Mouse (Mus musculus) forebrain, embryonic 12.5 days (tissue): ENCODE data around the gene Irf2. TPM values are rescaled to one million over a fixed set of nuclear protein-coding genes. Genes with fewer than 3 reads are reported as not detected.

Experiments used
- ATAC-seq: fragments of 200-750 bp; cut with Nextera tagmentation; 2 replicates; pipeline ENCODE4 v1.8.0; 2017; ENCODE audit warnings: moderate TSS enrichment; ENCODE audit not compliant: low FRiP score
- H3K27ac ChIP-seq: fragments of 300-500 bp; sonication (generic); 2 replicates; pipeline ENCODE4 v1.5.1; 2016; ENCODE audit warnings: mild to moderate bottlenecking
- H3K27me3 ChIP-seq: fragments of 300-500 bp; sonication (generic); 2 replicates; pipeline ENCODE4 v1.6.1; 2016; ENCODE audit warnings: mild to moderate bottlenecking
- H3K36me3 ChIP-seq: fragments of 300-500 bp; sonication (generic); replicated peaks from 2 replicates; pipeline ENCODE4 v1.6.1; 2016; ENCODE audit warnings: mild to moderate bottlenecking
- H3K4me1 ChIP-seq: fragments of 300-500 bp; sonication (generic); 2 replicates; pipeline ENCODE4 v1.6.1; 2016
- H3K4me2 ChIP-seq: fragments of 300-500 bp; sonication (generic); 2 replicates; pipeline ENCODE4 v1.6.1; 2016; ENCODE audit warnings: mild to moderate bottlenecking, moderate library complexity
- H3K4me3 ChIP-seq: fragments of 300-500 bp; sonication (generic); replicated peaks from 2 replicates; pipeline ENCODE4 v1.5.1; 2016; ENCODE audit warnings: mild to moderate bottlenecking
- H3K9ac ChIP-seq: fragments of 300-500 bp; sonication (generic); 2 replicates; pipeline ENCODE4 v1.6.1; 2016; ENCODE audit warnings: mild to moderate bottlenecking
- H3K9me3 ChIP-seq: fragments of 300-500 bp; sonication (generic); 2 replicates; pipeline ENCODE4 v1.6.1; 2016
- WGBS: fragments of 180-500 bp; shearing (Covaris S2); methylation state at CpG from one replicate; pipeline ENCODE4 v1.1.7; 2016; 5-methylcytosine and 5-hydroxymethylcytosine counted together
- polyA plus RNA-seq: library from polyadenylated mRNA; unstranded; fragments of >200 nt; fragmentation: Nextera tagmentation; extraction: Ambion mirVana; gene quantifications from 2 replicates; pipeline ENCODE4 v1.2.1, GENCODE M21; 2016

The Irf2 gene
- polyA plus RNA-seq, 1 experiment from 2014 or later = 11.7 TPM

GRCm38 (mm10) chr8:46793248-46793647 is 53.7 kb downstream of the Irf2 start:
- H3K27me3 ChIP-seq = no peaks in the 10 kb centered on the region
- H3K9me3 ChIP-seq = no peaks in the 10 kb centered on the region
- H3K36me3 ChIP-seq = peaks cover 12% of the 10 kb centered on the region; the same call in 1 of the 2 replicates
- H3K4me1 ChIP-seq = no peaks in the 10 kb centered on the region
- H3K4me3 ChIP-seq = no peak overlapping the region
- ATAC-seq = no peak
- 96% methylated on average over 14 of the region's 14 CpGs for WGBS
- no peak overlapping the region for H3K9ac ChIP-seq
- H3K27ac ChIP-seq = no peak overlapping the region
- H3K4me2 ChIP-seq = no peak overlapping the region

GRCm38 (mm10) chr8:46794317-46794716 is 54.8 kb downstream of the Irf2 start:
- no peak overlapping the region for H3K27ac ChIP-seq
- H3K36me3 ChIP-seq = peaks cover 12% of the 10 kb centered on the region; the same call in 1 of the 2 replicates
- H3K4me1 ChIP-seq = no peaks in the 10 kb centered on the region
- H3K9ac ChIP-seq = no peak overlapping the region
- no peak for ATAC-seq
- no peaks in the 10 kb centered on the region for H3K27me3 ChIP-seq
- H3K4me3 ChIP-seq = no peak overlapping the region
- H3K4me2 ChIP-seq = no peak overlapping the region
- no peaks in the 10 kb centered on the region for H3K9me3 ChIP-seq
- 84% methylated on average over 5 of the region's 5 CpGs for WGBS

DNA sequence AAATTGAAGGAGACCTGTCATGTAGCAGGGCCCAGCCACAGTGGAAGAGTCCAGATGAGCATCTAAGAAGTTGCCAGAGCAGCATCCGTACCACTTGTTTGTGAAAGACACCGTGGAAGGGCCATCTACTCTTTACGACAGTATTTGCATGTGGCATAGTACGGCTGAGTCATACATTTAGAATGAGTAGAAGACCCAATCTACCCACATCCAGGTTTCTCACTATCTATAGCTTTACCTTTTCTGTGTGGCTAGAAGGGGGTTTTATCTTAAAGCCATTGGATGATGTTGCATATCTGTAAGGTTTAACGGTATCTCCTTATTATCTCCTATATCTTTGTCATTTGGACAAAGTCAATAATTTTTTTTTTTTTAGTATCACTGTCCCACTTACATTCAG is 59.7 kb downstream of the Irf2 start:
- no peak for ATAC-seq

GRCm38 (mm10) chr8:46799706-46800105 is 60.2 kb downstream of the Irf2 start:
- Histone ChIP-seq H3K27ac (no peak overlapping the region), H3K4me3 (no peak overlapping the region), H3K9ac (no peak overlapping the region), H3K36me3 (peaks cover 12% of the 10 kb centered on the region; the same call in 1 of the 2 replicates), H3K4me2 (no peak overlapping the region), H3K27me3 (no peaks in the 10 kb centered on the region), H3K4me1 (no peaks in the 10 kb centered on the region), H3K9me3 (no peaks in the 10 kb centered on the region)
- 87% methylated on average over 2 of the region's 2 CpGs for WGBS
- ATAC-seq = no peak

More for the DNA sequence above, 59.7 kb downstream of the Irf2 start:
- H3K4me3 ChIP-seq = no peak overlapping the region
- H3K27me3 ChIP-seq = no peaks in the 10 kb centered on the region
- WGBS = 99% methylated on average over 5 of the region's 5 CpGs
- no peak overlapping the region for H3K9ac ChIP-seq
- no peak overlapping the region for H3K27ac ChIP-seq
- H3K4me1 ChIP-seq = no peaks in the 10 kb centered on the region
- peaks cover 12% of the 10 kb centered on the region; the same call in 1 of the 2 replicates for H3K36me3 ChIP-seq
- H3K4me2 ChIP-seq = no peak overlapping the region
- H3K9me3 ChIP-seq = no peaks in the 10 kb centered on the region

DNA sequence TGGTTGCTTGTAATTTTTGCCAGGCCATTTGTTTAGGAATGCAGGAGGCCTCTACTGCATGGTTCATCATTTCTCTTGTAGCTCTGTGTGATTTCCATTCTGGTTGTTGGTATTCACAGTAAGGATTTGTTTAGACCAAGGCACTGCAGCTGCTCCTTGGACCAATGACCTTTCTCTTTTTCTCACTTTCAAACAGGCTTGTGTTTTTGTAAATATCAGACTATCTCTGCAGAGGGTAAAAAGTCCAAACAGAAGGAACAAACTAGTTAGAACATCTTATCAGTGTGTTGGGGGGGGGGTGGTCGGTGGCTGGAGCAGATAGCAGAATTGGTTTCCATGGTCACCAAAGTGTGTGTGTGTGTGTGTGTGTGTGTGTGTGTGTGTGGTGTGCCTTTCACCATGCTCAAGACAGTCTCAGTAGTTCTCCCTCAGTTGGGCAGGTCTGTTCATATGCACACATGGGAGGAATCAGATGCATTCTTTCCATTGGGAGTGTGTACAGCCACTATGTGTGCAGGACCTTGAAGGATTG is 61.7 kb downstream of the Irf2 start:
- WGBS = 86% methylated on average over 1 of the region's 1 CpGs
- no peaks in the 10 kb centered on the region for H3K27me3 ChIP-seq

GRCm38 (mm10) chr8:46802009-46802408 is 62.5 kb downstream of the Irf2 start:
- Histone ChIP-seq H3K4me2 (no peak overlapping the region), H3K36me3 (peaks cover 19% of the 10 kb centered on the region), H3K9me3 (no peaks in the 10 kb centered on the region), H3K27me3 (no peaks in the 10 kb centered on the region), H3K4me1 (no peaks in the 10 kb centered on the region), H3K9ac (no peak overlapping the region), H3K27ac (no peak overlapping the region), H3K4me3 (no peak overlapping the region)
- no peak for ATAC-seq
- 97% methylated on average over 2 of the region's 2 CpGs for WGBS

More for the DNA sequence above, 61.7 kb downstream of the Irf2 start:
- Histone ChIP-seq H3K9ac (no peak overlapping the region), H3K4me2 (no peak overlapping the region), H3K36me3 (peaks cover 15% of the 10 kb centered on the region; the same call in 1 of the 2 replicates), H3K4me3 (no peak overlapping the region), H3K9me3 (no peaks in the 10 kb centered on the region), H3K27ac (no peak overlapping the region), H3K4me1 (no peaks in the 10 kb centered on the region)
- no peak for ATAC-seq

GRCm38 (mm10) chr8:46804721-46805120 is 65.2 kb downstream of the Irf2 start:
- 90% methylated on average over 5 of the region's 5 CpGs for WGBS
- Histone ChIP-seq H3K4me3 (no peak overlapping the region), H3K9ac (no peak overlapping the region), H3K4me1 (no peaks in the 10 kb centered on the region), H3K9me3 (no peaks in the 10 kb centered on the region), H3K36me3 (peaks cover 23% of the 10 kb centered on the region), H3K27me3 (no peaks in the 10 kb centered on the region), H3K27ac (no peak overlapping the region), H3K4me2 (no peak overlapping the region)
- ATAC-seq = no peak

DNA sequence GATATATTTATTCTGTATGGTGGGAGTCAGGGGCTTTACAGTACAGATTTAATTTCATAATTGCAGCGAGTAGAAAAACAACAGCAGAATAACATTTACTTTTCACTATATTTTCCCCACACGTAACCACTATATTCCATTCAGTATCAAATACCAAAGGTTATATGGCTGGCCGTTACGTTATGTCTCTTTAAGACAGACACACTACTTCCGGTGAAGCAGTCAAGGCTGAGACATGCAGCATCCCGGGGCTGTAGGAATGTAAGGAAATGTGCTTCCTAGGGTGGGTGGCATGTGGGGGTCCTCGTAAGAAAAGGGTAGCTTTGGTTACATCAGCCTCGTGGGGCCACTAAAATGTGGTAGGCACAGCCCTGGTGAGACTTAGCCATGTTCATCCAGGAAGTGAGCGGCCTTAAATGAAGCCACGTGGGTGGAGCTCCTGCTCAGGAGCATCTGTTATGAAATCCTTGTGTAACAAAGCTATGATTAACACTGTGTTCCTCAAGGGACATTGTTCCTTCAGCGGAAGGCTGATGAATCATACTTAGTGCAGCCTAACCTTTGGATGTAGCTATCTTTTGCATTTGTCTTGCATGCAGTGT is 71.6 kb downstream of the Irf2 start:
- Histone ChIP-seq H3K4me3 (no peak overlapping the region), H3K4me1 (peaks cover 6% of the 10 kb centered on the region; the same call in 1 of the 2 replicates), H3K4me2 (no peak overlapping the region), H3K9me3 (no peaks in the 10 kb centered on the region), H3K36me3 (peaks cover 26% of the 10 kb centered on the region), H3K9ac (no peak overlapping the region), H3K27me3 (no peaks in the 10 kb centered on the region), H3K27ac (no peak overlapping the region)
- WGBS = 87% methylated on average over 11 of the region's 11 CpGs
- ATAC-seq = no peak

DNA sequence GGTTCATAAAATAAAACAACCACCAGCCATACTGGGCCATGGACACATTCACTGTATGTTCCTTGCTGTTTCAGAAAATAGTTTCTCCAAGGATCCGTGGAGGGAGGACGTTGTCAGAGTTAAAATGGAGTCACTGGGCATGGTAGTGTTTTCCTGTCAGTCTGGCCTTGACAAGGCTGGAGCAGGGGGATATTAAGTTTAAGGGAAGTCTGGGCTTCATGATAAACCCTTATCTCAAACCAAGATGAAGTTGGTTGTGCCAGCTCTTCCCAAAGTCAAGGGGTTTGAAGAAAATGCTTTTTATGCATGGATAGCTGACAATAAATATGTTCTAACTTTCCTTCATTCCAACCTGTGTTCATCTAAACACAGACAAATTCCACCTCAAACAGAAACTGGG is 72.4 kb downstream of the Irf2 start:
- Histone ChIP-seq H3K36me3 (peaks cover 21% of the 10 kb centered on the region), H3K9ac (no peak overlapping the region), H3K4me3 (no peak overlapping the region), H3K27ac (no peak overlapping the region), H3K4me1 (peaks cover 6% of the 10 kb centered on the region; the same call in 1 of the 2 replicates), H3K4me2 (no peak overlapping the region), H3K27me3 (no peaks in the 10 kb centered on the region), H3K9me3 (no peaks in the 10 kb centered on the region)
- 94% methylated on average over 2 of the region's 2 CpGs for WGBS
- ATAC-seq = no peak

- H3K36me3 ChIP-seq = peaks cover 11% of the 10 kb centered on the region
- no peak for ATAC-seq
- H3K9ac ChIP-seq = no peak overlapping the region
- H3K27me3 ChIP-seq = no peaks in the 10 kb centered on the region
- no peak overlapping the region for H3K27ac ChIP-seq
- peaks cover 6% of the 10 kb centered on the region; the same call in 1 of the 2 replicates for H3K4me1 ChIP-seq
- H3K9me3 ChIP-seq = no peaks in the 10 kb centered on the region
- WGBS = 91% methylated on average over 4 of the region's 4 CpGs
- H3K4me2 ChIP-seq = no peak overlapping the region
- H3K4me3 ChIP-seq = no peak overlapping the region
Measured at GRCm38 (mm10) chr8:46812966-46813365, 73.4 kb downstream of the Irf2 start.

GRCm38 (mm10) chr8:46818106-46818989 is 78.8 kb downstream of the Irf2 start:
- H3K27ac ChIP-seq = no peak overlapping the region
- H3K27me3 ChIP-seq = no peaks in the 10 kb centered on the region
- no peak overlapping the region for H3K4me2 ChIP-seq
- WGBS = 79% methylated on average over 14 of the region's 14 CpGs
- peaks cover 17% of the 10 kb centered on the region; the same call in 1 of the 2 replicates for H3K36me3 ChIP-seq
- no peak overlapping the region for H3K9ac ChIP-seq
- H3K4me1 ChIP-seq = peaks cover 3% of the 10 kb centered on the region; the same call in 1 of the 2 replicates
- no peak for ATAC-seq
- H3K4me3 ChIP-seq = no peak overlapping the region
- H3K9me3 ChIP-seq = no peaks in the 10 kb centered on the region

DNA sequence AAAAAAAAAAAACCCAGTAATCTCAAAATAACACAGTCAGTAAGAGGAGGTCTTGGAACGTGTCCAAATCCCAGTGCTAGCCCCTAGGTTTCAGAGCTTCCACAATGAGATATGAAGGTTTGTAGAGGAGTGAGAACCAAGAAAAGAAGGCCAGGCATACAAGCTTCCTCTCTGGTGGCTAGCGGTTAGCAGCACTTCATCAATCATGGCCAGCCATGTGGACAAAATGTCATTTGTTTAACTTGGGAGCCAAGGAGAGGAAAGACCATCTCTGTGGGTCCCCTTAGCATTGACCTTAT is 79.4 kb downstream of the Irf2 start:
- H3K4me1 ChIP-seq = no peaks in the 10 kb centered on the region
- H3K27me3 ChIP-seq = no peaks in the 10 kb centered on the region
- no peak overlapping the region for H3K9ac ChIP-seq
- WGBS = 92% methylated on average over 2 of the region's 2 CpGs
- no peak overlapping the region for H3K4me2 ChIP-seq
- no peak overlapping the region for H3K4me3 ChIP-seq
- 0 out of 2 replicates have a peak, but pooled peaks cover 20% of the 10 kb centered on the region for H3K36me3 ChIP-seq
- H3K9me3 ChIP-seq = no peaks in the 10 kb centered on the region
- H3K27ac ChIP-seq = no peak overlapping the region
- ATAC-seq = no peak
